Mouse (Mus musculus): ENCODE measurements around the gene Crym. TPM values are rescaled to one million over a fixed set of nuclear protein-coding genes. Genes with fewer than 3 reads are reported as not detected.

Crym gene
- polyA plus RNA-seq, 1 experiment from 2014 or later = 8.8 TPM

DNA sequence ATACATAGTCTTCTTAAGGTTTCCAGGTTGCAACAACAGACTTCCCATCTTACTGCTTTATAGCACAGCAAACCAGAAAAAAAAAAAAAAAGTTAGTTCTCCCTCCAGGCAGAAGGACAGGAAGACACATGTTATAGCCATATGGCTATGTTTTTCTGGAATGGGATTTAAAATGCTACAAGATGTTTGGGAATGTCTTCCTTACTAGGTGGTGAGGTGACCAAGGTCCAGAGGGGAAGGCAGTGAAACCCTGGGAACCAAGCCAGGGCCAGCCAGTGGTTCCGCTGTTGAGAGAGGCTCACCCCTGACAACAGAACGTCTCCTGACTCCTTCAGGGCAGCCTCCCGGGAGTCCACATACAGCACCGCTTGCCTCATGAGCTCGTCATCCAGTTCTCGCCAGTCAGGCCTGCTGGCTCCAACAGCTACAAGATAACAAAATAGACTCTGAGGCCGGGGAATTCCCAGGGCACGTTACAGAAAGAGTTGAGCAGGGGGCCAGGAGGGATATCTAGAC, 11.7 kb downstream of the Crym start:
- no peak overlapping the region for H3K4me2 ChIP-seq (ENCODE audit: low read depth)
- H3K27ac ChIP-seq (ENCODE audit: low read depth, low read length) = no peak overlapping the region
- no peak overlapping the region for H3K9ac ChIP-seq (ENCODE audit: low read length)
- DNase-seq (ENCODE audit: low spot score) (no peak), ATAC-seq (ENCODE audit: insufficient read depth, low FRiP score, low TSS enrichment) (no peak)
- H3K36me3 ChIP-seq (ENCODE audit: control insufficient read depth, insufficient read depth, low read length) = no peaks in the 10 kb centered on the region
- H3K4me3 ChIP-seq (ENCODE audit: low read depth, low read length) = no peak overlapping the region
- H3K4me1 ChIP-seq (ENCODE audit: control insufficient read depth, insufficient read depth, low read length) = no peaks in the 10 kb centered on the region
- H3K9me3 ChIP-seq (ENCODE audit: control insufficient read depth, low read length) = no peaks in the 10 kb centered on the region
- whole genome bisulfite sequencing = 69% methylated on average over 8 of the region's 8 CpGs
- no peaks in the 10 kb centered on the region for H3K27me3 ChIP-seq (ENCODE audit: control insufficient read depth, insufficient read depth, low read length)

DNA sequence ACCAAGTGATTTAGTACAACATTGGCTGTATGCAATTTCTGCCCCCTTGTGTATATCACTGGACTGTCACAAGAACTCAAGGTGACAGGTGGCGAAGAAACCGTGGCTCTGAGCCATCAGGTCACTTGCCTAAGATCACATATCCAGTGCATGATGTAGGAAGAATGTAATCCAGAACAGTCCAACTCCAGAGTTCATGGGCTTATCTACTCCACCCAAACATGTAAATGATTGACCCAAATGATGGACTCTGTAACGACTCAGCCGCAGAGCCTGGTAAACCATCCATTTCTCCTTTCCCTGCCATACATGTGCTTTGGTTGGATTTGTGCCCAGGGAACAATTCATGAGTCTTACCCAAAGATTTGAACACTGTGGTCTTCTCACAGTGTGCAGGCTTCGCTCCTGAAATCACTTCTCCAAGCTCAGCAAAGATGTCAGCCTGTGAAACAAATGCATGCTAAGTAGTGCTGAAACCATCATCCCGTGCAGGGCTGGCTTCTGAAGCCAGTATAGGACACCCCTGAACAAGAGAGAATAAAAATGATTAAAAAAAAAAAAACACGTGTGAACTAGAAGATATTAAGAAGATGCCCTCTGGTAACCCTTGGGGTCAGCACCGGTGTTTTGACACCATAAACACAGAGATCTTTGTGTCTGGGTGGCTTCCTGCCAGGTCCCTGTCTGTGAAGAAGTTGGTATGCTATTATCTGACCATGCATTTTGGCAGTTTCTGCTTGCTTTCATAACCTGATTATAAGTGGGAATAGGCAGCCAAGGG, 12.4 kb downstream of the Crym start:
- H3K27me3 ChIP-seq (ENCODE audit: control insufficient read depth, insufficient read depth, low read length) = no peaks in the 10 kb centered on the region
- 78% methylated on average over 8 of the region's 8 CpGs for WGBS
- H3K9me3 ChIP-seq (ENCODE audit: control insufficient read depth, low read length) = no peaks in the 10 kb centered on the region
- H3K36me3 ChIP-seq (ENCODE audit: control insufficient read depth, insufficient read depth, low read length) = no peaks in the 10 kb centered on the region
- ATAC-seq (ENCODE audit: insufficient read depth, low FRiP score, low TSS enrichment) = no peak
- no peaks in the 10 kb centered on the region for H3K4me1 ChIP-seq (ENCODE audit: control insufficient read depth, insufficient read depth, low read length)
- H3K4me3 ChIP-seq (ENCODE audit: low read depth, low read length) = no peak overlapping the region
- no peak overlapping the region for H3K9ac ChIP-seq (ENCODE audit: low read length)
- no peak overlapping the region for H3K4me2 ChIP-seq (ENCODE audit: low read depth)
- no peak for DNase-seq (ENCODE audit: low spot score)
- no peak overlapping the region for H3K27ac ChIP-seq (ENCODE audit: low read depth, low read length)

DNA sequence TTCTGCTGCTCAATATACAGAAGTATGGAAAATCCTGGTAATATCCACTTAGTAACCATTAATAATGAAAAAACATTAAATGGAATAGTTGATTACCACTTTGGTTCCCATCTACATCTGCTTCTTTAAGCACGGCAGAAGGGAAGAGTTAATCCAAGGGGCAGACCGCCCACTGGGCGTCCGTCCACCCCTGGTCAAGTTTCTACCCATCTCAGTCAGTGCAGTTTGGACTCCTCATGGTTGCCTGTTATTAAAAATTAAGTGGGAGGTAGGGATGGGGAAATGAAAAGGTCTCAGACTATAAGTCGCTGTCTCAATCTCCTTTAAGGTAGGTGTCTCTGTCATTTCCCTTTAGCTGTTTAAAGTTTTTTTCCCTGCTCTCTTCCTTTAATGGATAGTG, 13.0 kb downstream of the Crym start:
- no peaks in the 10 kb centered on the region for H3K27me3 ChIP-seq (ENCODE audit: control insufficient read depth, insufficient read depth, low read length)
- ATAC-seq (ENCODE audit: insufficient read depth, low FRiP score, low TSS enrichment) = no peak
- DNase-seq (ENCODE audit: low spot score) = no peak
- H3K27ac ChIP-seq (ENCODE audit: low read depth, low read length) = no peak overlapping the region
- no peaks in the 10 kb centered on the region for H3K4me1 ChIP-seq (ENCODE audit: control insufficient read depth, insufficient read depth, low read length)
- H3K4me2 ChIP-seq (ENCODE audit: low read depth) = no peak overlapping the region
- H3K9me3 ChIP-seq (ENCODE audit: control insufficient read depth, low read length) = no peaks in the 10 kb centered on the region
- no peaks in the 10 kb centered on the region for H3K36me3 ChIP-seq (ENCODE audit: control insufficient read depth, insufficient read depth, low read length)
- WGBS = 86% methylated on average over 5 of the region's 5 CpGs
- no peak overlapping the region for H3K4me3 ChIP-seq (ENCODE audit: low read depth, low read length)
- H3K9ac ChIP-seq (ENCODE audit: low read length) = no peak overlapping the region

DNA sequence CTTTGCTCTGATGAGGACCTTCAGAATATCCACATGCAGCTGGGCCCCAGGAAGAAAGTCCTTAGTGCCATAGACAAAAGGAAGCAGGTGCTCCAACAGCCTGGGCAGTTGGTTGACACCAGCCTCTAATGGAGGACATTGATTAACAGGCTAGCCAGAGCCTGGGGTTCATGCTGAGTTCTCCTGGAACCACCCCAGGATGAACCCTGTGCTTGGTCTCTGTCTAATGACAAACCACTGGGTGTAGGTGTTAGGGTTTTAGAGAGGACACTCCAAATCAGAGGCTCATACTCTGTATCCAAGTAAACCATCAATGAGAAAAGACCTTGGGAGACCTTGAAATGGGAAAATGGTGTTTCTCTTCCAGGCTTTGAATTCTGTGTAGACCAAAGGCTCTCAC, 19.0 kb downstream of the Crym start:
- ATAC-seq (ENCODE audit: insufficient read depth, low FRiP score, low TSS enrichment) (no peak), DNase-seq (ENCODE audit: low spot score) (no peak)
- no peaks in the 10 kb centered on the region for H3K4me1 ChIP-seq (ENCODE audit: control insufficient read depth, insufficient read depth, low read length)
- H3K9me3 ChIP-seq (ENCODE audit: control insufficient read depth, low read length) = no peaks in the 10 kb centered on the region
- H3K4me2 ChIP-seq (ENCODE audit: low read depth) = no peak overlapping the region
- H3K27ac ChIP-seq (ENCODE audit: low read depth, low read length) = no peak overlapping the region
- H3K36me3 ChIP-seq (ENCODE audit: control insufficient read depth, insufficient read depth, low read length) = no peaks in the 10 kb centered on the region
- no peak overlapping the region for H3K4me3 ChIP-seq (ENCODE audit: low read depth, low read length)
- no peak overlapping the region for H3K9ac ChIP-seq (ENCODE audit: low read length)
- H3K27me3 ChIP-seq (ENCODE audit: control insufficient read depth, insufficient read depth, low read length) = no peaks in the 10 kb centered on the region

DNA sequence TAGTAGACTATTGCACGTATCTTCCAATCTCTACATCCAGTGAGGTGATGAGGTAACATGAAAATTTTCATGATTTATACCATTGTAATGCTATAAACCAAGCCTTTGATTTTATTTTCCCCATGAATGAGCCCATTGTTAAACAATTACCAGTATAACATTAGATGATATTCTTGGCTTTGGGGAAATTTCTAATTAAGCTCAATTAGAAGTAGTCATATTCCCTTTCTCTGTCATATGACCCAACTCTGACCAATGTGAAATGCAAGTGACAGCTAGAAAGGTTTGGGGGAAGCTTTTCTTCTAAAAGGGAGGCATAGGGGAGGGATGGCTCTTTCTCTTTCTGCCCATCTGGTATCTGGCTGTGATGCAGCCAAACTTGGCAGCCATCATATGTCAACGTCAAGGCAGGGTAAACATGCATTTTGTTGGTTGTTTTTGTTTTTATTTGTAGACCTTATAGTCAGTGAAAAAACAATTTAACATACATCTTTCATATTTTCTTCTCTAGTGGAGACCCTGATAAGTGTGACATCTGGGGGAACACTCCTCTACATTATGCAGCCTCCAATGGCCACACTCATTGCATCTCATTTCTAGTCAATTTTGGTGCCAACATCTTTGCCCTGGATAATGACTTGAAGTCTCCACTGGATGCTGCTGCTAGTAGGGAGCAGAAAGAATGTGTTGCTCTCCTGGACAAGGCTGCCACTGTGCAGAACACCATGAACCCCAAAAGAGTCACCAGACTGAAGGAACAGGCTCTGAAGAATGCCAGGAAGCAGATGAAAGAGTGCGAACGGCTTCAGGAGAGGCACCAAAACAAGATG, 20.3 kb downstream of the Crym start:
- H3K4me2 ChIP-seq (ENCODE audit: low read depth) = no peak overlapping the region
- H3K4me1 ChIP-seq (ENCODE audit: control insufficient read depth, insufficient read depth, low read length) = no peaks in the 10 kb centered on the region
- no peaks in the 10 kb centered on the region for H3K9me3 ChIP-seq (ENCODE audit: control insufficient read depth, low read length)
- no peak overlapping the region for H3K4me3 ChIP-seq (ENCODE audit: low read depth, low read length)
- H3K27me3 ChIP-seq (ENCODE audit: control insufficient read depth, insufficient read depth, low read length) = no peaks in the 10 kb centered on the region
- ATAC-seq (ENCODE audit: insufficient read depth, low FRiP score, low TSS enrichment) (no peak), DNase-seq (ENCODE audit: low spot score) (no peak)
- H3K27ac ChIP-seq (ENCODE audit: low read depth, low read length) = no peak overlapping the region
- H3K9ac ChIP-seq (ENCODE audit: low read length) = no peak overlapping the region
- no peaks in the 10 kb centered on the region for H3K36me3 ChIP-seq (ENCODE audit: control insufficient read depth, insufficient read depth, low read length)
- 94% methylated on average over 4 of the region's 4 CpGs for WGBS

DNA sequence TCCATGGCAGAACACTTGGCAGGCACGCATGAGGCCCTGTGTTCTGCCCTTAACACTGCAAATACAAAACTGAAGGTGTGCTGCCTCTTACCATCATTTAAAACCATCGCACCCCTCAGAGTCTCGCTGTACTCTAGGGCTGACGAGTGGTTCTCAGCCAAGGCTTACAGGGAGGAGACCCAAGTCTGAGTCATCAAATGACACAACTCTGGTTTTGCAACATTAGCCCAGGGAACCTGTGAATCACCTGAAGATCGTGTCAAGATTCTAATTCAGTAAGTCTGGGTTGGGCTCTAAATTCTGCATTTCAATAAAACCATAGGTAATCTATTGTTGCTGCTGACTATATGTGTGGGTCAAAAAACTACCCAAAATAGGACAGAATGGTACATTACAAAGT, 21.4 kb downstream of the Crym start:
- Histone ChIP-seq H3K27me3 (ENCODE audit: control insufficient read depth, insufficient read depth, low read length) (no peaks in the 10 kb centered on the region), H3K27ac (ENCODE audit: low read depth, low read length) (no peak overlapping the region), H3K9me3 (ENCODE audit: control insufficient read depth, low read length) (no peaks in the 10 kb centered on the region), H3K4me1 (ENCODE audit: control insufficient read depth, insufficient read depth, low read length) (no peaks in the 10 kb centered on the region), H3K4me3 (ENCODE audit: low read depth, low read length) (no peak overlapping the region), H3K36me3 (ENCODE audit: control insufficient read depth, insufficient read depth, low read length) (no peaks in the 10 kb centered on the region), H3K4me2 (ENCODE audit: low read depth) (no peak overlapping the region), H3K9ac (ENCODE audit: low read length) (no peak overlapping the region)
- ATAC-seq (ENCODE audit: insufficient read depth, low FRiP score, low TSS enrichment) (no peak), DNase-seq (ENCODE audit: low spot score) (no peak)
- 89% methylated on average over 5 of the region's 5 CpGs for WGBS

DNA sequence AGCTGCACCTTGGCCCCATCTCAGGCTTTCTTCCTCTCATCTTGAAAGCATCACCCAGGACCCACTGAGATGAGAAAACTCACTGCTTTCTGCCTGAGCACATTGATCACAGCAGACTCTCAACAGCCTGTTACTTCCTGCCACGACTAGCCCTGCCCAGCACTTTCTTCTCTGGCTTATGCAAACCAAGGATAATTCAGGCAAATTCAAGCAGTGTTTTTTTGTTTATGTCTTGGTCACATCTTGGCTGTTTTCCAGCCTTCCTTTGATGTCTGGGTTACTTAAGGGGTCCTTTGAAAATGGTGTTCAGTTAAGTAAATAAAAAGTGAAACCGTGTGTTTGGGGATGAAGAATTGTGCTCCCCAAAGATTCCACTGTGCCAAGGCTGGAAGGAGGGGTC, 23.0 kb downstream of the Crym start:
- WGBS = 30% methylated on average over 2 of the region's 2 CpGs
- ATAC-seq (ENCODE audit: insufficient read depth, low FRiP score, low TSS enrichment) (no peak), DNase-seq (ENCODE audit: low spot score) (no peak)
- Histone ChIP-seq H3K9ac (ENCODE audit: low read length) (no peak overlapping the region), H3K4me3 (ENCODE audit: low read depth, low read length) (no peak overlapping the region), H3K27ac (ENCODE audit: low read depth, low read length) (no peak overlapping the region), H3K36me3 (ENCODE audit: control insufficient read depth, insufficient read depth, low read length) (no peaks in the 10 kb centered on the region), H3K4me2 (ENCODE audit: low read depth) (no peak overlapping the region), H3K9me3 (ENCODE audit: control insufficient read depth, low read length) (no peaks in the 10 kb centered on the region), H3K4me1 (ENCODE audit: control insufficient read depth, insufficient read depth, low read length) (no peaks in the 10 kb centered on the region), H3K27me3 (ENCODE audit: control insufficient read depth, insufficient read depth, low read length) (no peaks in the 10 kb centered on the region)

DNA sequence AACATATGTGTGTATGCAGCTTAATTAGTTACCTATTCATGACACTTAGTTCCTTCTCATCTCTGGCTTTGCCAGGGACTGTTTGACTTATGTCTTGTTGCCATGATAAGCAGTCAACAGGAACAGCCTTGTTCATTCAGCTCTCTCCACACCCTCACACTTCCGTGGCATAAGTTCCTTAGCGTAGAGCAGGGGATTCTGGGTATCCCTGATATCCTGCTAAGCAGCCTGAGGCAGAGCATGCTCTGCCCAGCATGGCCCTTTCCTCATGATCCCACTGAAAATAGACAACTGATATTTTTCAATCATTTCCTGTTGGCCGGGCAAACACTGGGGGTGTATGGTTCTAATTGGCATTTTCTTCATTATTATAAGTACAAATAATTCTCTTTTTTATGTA, 24.3 kb downstream of the Crym start:
- no peaks in the 10 kb centered on the region for H3K9me3 ChIP-seq (ENCODE audit: control insufficient read depth, low read length)
- no peak for ATAC-seq (ENCODE audit: insufficient read depth, low FRiP score, low TSS enrichment)
- H3K9ac ChIP-seq (ENCODE audit: low read length) = no peak overlapping the region
- no peaks in the 10 kb centered on the region for H3K36me3 ChIP-seq (ENCODE audit: control insufficient read depth, insufficient read depth, low read length)
- DNase-seq (ENCODE audit: low spot score) = no peak
- 91% methylated on average over 3 of the region's 3 CpGs for WGBS
- H3K4me2 ChIP-seq (ENCODE audit: low read depth) = no peak overlapping the region
- H3K27me3 ChIP-seq (ENCODE audit: control insufficient read depth, insufficient read depth, low read length) = no peaks in the 10 kb centered on the region
- no peak overlapping the region for H3K27ac ChIP-seq (ENCODE audit: low read depth, low read length)
- no peak overlapping the region for H3K4me3 ChIP-seq (ENCODE audit: low read depth, low read length)
- no peaks in the 10 kb centered on the region for H3K4me1 ChIP-seq (ENCODE audit: control insufficient read depth, insufficient read depth, low read length)

Data from neural tube, embryonic 11.5 days (tissue).